Mouse (Mus musculus): ENCODE measurements around the gene Dhrs2. TPM values are rescaled to one million over a fixed set of nuclear protein-coding genes. Genes with fewer than 3 reads are reported as not detected.

The Dhrs2 gene
- polyA plus RNA-seq (2015; fragmentation: Nextera tagmentation; extraction: Ambion mirVana) = 0.45 and 1.2 TPM in 2 replicates

DNA sequence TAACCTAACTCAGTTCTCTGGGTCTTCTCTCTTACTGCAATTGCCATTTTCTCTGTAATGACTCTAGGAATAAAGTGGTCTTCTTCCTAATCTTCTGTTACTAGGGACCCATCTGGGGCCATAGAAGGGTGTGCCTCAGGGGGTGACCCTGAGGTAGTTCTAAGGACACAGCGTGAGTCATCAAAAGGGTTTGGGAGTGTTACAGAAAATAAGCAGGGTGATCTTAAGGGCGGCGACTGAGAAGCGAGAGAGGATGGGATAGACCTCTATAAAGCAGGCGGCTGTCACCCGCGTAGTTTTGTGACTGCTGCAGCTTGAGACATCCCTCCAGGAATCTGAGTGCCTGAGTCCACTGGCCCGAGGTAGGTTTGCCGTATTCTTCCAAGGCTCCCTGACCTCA is at the start of gene Dhrs2:
Gene Dhrs2 (plus strand): TSS at position 301 of the 400 bp plus-strand sequence.

Other genes with a start within 250 kb of the Dhrs2 start
- not detected in 2 replicates for gene Gm17428, start 245.1 kb upstream of the Dhrs2 start, polyA plus RNA-seq (2015; fragmentation: Nextera tagmentation; extraction: Ambion mirVana)
- 228 and 232 TPM in 2 replicates for gene Myh7, start 227.4 kb upstream of the Dhrs2 start, polyA plus RNA-seq (2015; fragmentation: Nextera tagmentation; extraction: Ambion mirVana)
- gene Ngdn, start 206.6 kb upstream of the Dhrs2 start, polyA plus RNA-seq (2015; fragmentation: Nextera tagmentation; extraction: Ambion mirVana) = 42.6 and 46.5 TPM in 2 replicates
- gene Zfhx2, start 129.7 kb upstream of the Dhrs2 start, polyA plus RNA-seq (2015; fragmentation: Nextera tagmentation; extraction: Ambion mirVana) = 0.94 TPM in 2 replicates
- gene Thtpa, start 127.2 kb upstream of the Dhrs2 start, polyA plus RNA-seq (2015; fragmentation: Nextera tagmentation; extraction: Ambion mirVana) = 11.7 and 12.7 TPM in 2 replicates
- 5.8 and 6.8 TPM in 2 replicates for gene Ap1g2, start 115.4 kb upstream of the Dhrs2 start, polyA plus RNA-seq (2015; fragmentation: Nextera tagmentation; extraction: Ambion mirVana)
- gene Jph4, start 105.1 kb upstream of the Dhrs2 start, polyA plus RNA-seq (2015; fragmentation: Nextera tagmentation; extraction: Ambion mirVana) = 0.37 and 0.58 TPM in 2 replicates

Data from skeletal muscle tissue, postnatal 0 days (tissue).